Mouse (Mus musculus): ENCODE data around the gene Ubxn7.

- TF ChIP-seq CTCF (IDR thresholded peaks at IDR 0.05; ENCODE audit: low read depth) (no peak), EP300 (optimal IDR thresholded peaks at IDR 0.05) (no peak)
Measured at GRCm38 (mm10) chr16:32386826-32387225, 54.8 kb downstream of the Ubxn7 start.

Measured in stomach, postnatal 0 days (tissue).